Comparison of ENCODE assay signal across 12 mouse cellular contexts in the genomic region with DNA sequence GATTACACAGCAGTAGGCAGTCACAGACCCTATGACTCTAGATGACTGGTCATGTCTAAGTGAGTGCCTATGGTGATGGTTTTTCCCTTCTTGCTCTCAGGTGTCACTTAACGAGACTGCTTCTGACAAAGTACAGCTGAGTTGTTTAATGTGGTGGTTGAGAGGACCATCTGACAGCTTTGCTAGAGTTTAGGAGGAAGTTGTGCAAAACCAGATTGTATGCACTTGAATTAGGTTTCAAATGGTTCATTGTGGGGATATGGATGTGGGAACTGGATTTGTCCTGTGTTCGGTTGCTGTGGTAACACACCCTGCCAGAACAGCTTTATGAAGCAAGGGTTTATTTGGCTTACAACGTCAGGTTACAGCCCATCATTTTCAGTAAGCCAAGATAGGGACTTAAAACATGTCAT.
DNase-seq lines count a peak whose midpoint lies in the region; ATAC-seq and TF ChIP-seq lines count a peak whose summit lies in the region.
"Had no signal": no experiment of that assay in that cellular context is flagged by ENCODE, and none has a peak within 500 bp of the region (broad histone marks: within the 10 kb centered on the region; RNA-seq: fewer than 3 reads in every experiment).

No protein-coding gene starts in this region.

- H3K9me3 ChIP-seq in lung, embryonic 14.5 days (ENCODE audit: low read depth, low read length) = no peaks in the 10 kb centered on the region
- H3K9me3 ChIP-seq: limb, embryonic 13.5 days; neural tube, embryonic 13.5 days had no signal

- no peaks in the 10 kb centered on the region for H3K36me3 ChIP-seq in lung, embryonic 14.5 days (ENCODE audit: insufficient read depth)
- H3K36me3 ChIP-seq: limb, embryonic 13.5 days; neural tube, embryonic 13.5 days had no signal

- H3K4me2 ChIP-seq in lung, embryonic 14.5 days = no peak overlapping the region
- H3K4me2 ChIP-seq: limb, embryonic 13.5 days; neural tube, embryonic 13.5 days had no signal

- H3K27me3 ChIP-seq in lung, embryonic 14.5 days (ENCODE audit: insufficient read depth, low read length) = no peaks in the 10 kb centered on the region
- H3K27me3 ChIP-seq: limb, embryonic 13.5 days; neural tube, embryonic 13.5 days had no signal

- H3K4me1 ChIP-seq in lung, embryonic 14.5 days (ENCODE audit: insufficient read depth) = no peaks in the 10 kb centered on the region

- H3K27ac ChIP-seq in lung, embryonic 14.5 days (ENCODE audit: low read depth) = no peak overlapping the region
- H3K27ac ChIP-seq: limb, embryonic 13.5 days; neural tube, embryonic 13.5 days; stomach, postnatal 0 days had no signal

- no peak overlapping the region for H3K9ac ChIP-seq in lung, embryonic 14.5 days
- H3K9ac ChIP-seq: limb, embryonic 13.5 days; neural tube, embryonic 13.5 days had no signal

- no peak overlapping the region for H3K4me3 ChIP-seq in lung, embryonic 14.5 days (ENCODE audit: low read depth, low read length)
- H3K4me3 ChIP-seq: limb, embryonic 13.5 days; neural tube, embryonic 13.5 days had no signal

- no peak for TF ChIP-seq CTCF in lung, embryonic 14.5 days (IDR thresholded peaks at IDR 0.05; ENCODE audit: low read depth)

- ATAC-seq in lung, embryonic 14.5 days (ENCODE audit: insufficient read depth) = peak; percentile 78; the same call in 1 of the 2 replicates
- no peak for ATAC-seq in cerebellum, adult (ENCODE audit: insufficient number of reproducible peaks, low FRiP score, low TSS enrichment)

- DNase-seq in embryo, embryonic 10.5 days (ENCODE audit: low spot score) = peak; percentile 14
- no peak for DNase-seq in embryo, embryonic 9.5 days (ENCODE audit: extremely low spot score)
- DNase-seq in lung, embryonic 14.5 days = peak; percentile 27
- DNase-seq in lung, postnatal 10 days = no peak
- peak; percentile 39 for DNase-seq in 416B (ENCODE audit: low read depth)
- DNase-seq in hindlimb bud, embryonic 11.5 days (ENCODE audit: extremely low spot score, low read depth, low spot score) = peak; percentile 26
- no peak for DNase-seq in adrenal gland, adult (ENCODE audit: inconsistent age in 2 of 2, low spot score in 1 of 2)
- DNase-seq: kidney, postnatal 14 days had no signal

- 11% methylated on average over 3 of the region's 3 CpGs for WGBS in lung, embryonic 14.5 days

Comparison
In these comparisons a context has a peak if more than half of its experiments do, and no peak if none do; other contexts are left out.
1. DNase-seq: peak in embryo, embryonic 10.5 days (single experiment), lung, embryonic 14.5 days (single experiment), 416B (single experiment) and hindlimb bud, embryonic 11.5 days (single experiment); none in embryo, embryonic 9.5 days (single experiment), lung, postnatal 10 days (single experiment) and adrenal gland, adult (0 of 2).